Mouse (Mus musculus): ENCODE measurements around the gene Gm13090. TPM values are rescaled to one million over a fixed set of nuclear protein-coding genes. Genes with fewer than 3 reads are reported as not detected.

Gm13090 gene
- polyA plus RNA-seq, 1 experiment, result not detected

GRCm38 (mm10) chr4:151128641-151129541 is 39.5 kb downstream of the Gm13090 start:
- peak; percentile 24; the same call in 1 of the 2 replicates for TF ChIP-seq CTCF (IDR thresholded peaks at IDR 0.05; ENCODE audit: insufficient read depth, low read depth, low read length)
- peak; percentile 59 for TF ChIP-seq POLR2A (IDR thresholded peaks at IDR 0.05; ENCODE audit: insufficient read depth, low read depth, low read length)
- peak overlapping the region; percentile 53 for H3K4me3 ChIP-seq (ENCODE audit: insufficient read depth, low read depth, low read length)
- H3K4me1 ChIP-seq (ENCODE audit: control insufficient read depth, insufficient read depth, low read length), result peaks cover 58% of the 10 kb centered on the region
- H3K27ac ChIP-seq (ENCODE audit: insufficient read depth, low read depth, low read length), result peak overlapping the region; percentile 98
- WGBS, result under 1% methylated on average over 69 of the region's 69 CpGs

- peak overlapping the region; percentile 53; the same call in 1 of the 2 replicates for H3K4me3 ChIP-seq (ENCODE audit: insufficient read depth, low read depth, low read length)
- WGBS, result 31% methylated on average over 16 of the region's 16 CpGs
- peak overlapping the region; percentile 98 for H3K27ac ChIP-seq (ENCODE audit: insufficient read depth, low read depth, low read length)
- TF ChIP-seq CTCF (IDR thresholded peaks at IDR 0.05; ENCODE audit: insufficient read depth, low read depth, low read length), result no peak
- no peak for TF ChIP-seq POLR2A (IDR thresholded peaks at IDR 0.05; ENCODE audit: insufficient read depth, low read depth, low read length)
- H3K4me1 ChIP-seq (ENCODE audit: control insufficient read depth, insufficient read depth, low read length), result peaks cover 68% of the 10 kb centered on the region
Measured at GRCm38 (mm10) chr4:151129725-151130557, 40.6 kb downstream of the Gm13090 start.

GRCm38 (mm10) chr4:151130756-151131490 is 41.6 kb downstream of the Gm13090 start:
- peaks cover 76% of the 10 kb centered on the region for H3K4me1 ChIP-seq (ENCODE audit: control insufficient read depth, insufficient read depth, low read length)
- peak overlapping the region; percentile 98; the same call in 1 of the 2 replicates for H3K27ac ChIP-seq (ENCODE audit: insufficient read depth, low read depth, low read length)
- no peak overlapping the region for H3K4me3 ChIP-seq (ENCODE audit: insufficient read depth, low read depth, low read length)
- TF ChIP-seq POLR2A (IDR thresholded peaks at IDR 0.05; ENCODE audit: insufficient read depth, low read depth, low read length) (no peak), CTCF (IDR thresholded peaks at IDR 0.05; ENCODE audit: insufficient read depth, low read depth, low read length) (no peak)
- WGBS, result 44% methylated on average over 9 of the region's 9 CpGs

GRCm38 (mm10) chr4:151132493-151132892 is 43.1 kb downstream of the Gm13090 start:
- Histone ChIP-seq H3K4me1 (ENCODE audit: control insufficient read depth, insufficient read depth, low read length) (peaks cover 74% of the 10 kb centered on the region), H3K4me3 (ENCODE audit: insufficient read depth, low read depth, low read length) (no peak overlapping the region), H3K27ac (ENCODE audit: insufficient read depth, low read depth, low read length) (no peak overlapping the region)
- WGBS, result 78% methylated on average over 9 of the region's 9 CpGs
- TF ChIP-seq CTCF (IDR thresholded peaks at IDR 0.05; ENCODE audit: insufficient read depth, low read depth, low read length), result no peak
- no peak for TF ChIP-seq POLR2A (IDR thresholded peaks at IDR 0.05; ENCODE audit: insufficient read depth, low read depth, low read length)

GRCm38 (mm10) chr4:151133760-151134159 is 44.4 kb downstream of the Gm13090 start:
- Histone ChIP-seq H3K27ac (ENCODE audit: insufficient read depth, low read depth, low read length) (peak overlapping the region; percentile 48), H3K4me1 (ENCODE audit: control insufficient read depth, insufficient read depth, low read length) (peaks cover 78% of the 10 kb centered on the region), H3K4me3 (ENCODE audit: insufficient read depth, low read depth, low read length) (no peak overlapping the region)
- TF ChIP-seq POLR2A (IDR thresholded peaks at IDR 0.05; ENCODE audit: insufficient read depth, low read depth, low read length) (no peak), CTCF (IDR thresholded peaks at IDR 0.05; ENCODE audit: insufficient read depth, low read depth, low read length) (no peak)
- WGBS, result 27% methylated on average over 4 of the region's 4 CpGs

- TF ChIP-seq POLR2A (IDR thresholded peaks at IDR 0.05; ENCODE audit: insufficient read depth, low read depth, low read length) (no peak), CTCF (IDR thresholded peaks at IDR 0.05; ENCODE audit: insufficient read depth, low read depth, low read length) (no peak)
- H3K4me1 ChIP-seq (ENCODE audit: control insufficient read depth, insufficient read depth, low read length), result peaks cover 78% of the 10 kb centered on the region
- peak overlapping the region; percentile 8; the same call in 1 of the 2 replicates for H3K27ac ChIP-seq (ENCODE audit: insufficient read depth, low read depth, low read length)
- 63% methylated on average over 8 of the region's 8 CpGs for WGBS
- no peak overlapping the region for H3K4me3 ChIP-seq (ENCODE audit: insufficient read depth, low read depth, low read length)
Measured at GRCm38 (mm10) chr4:151135491-151135890, 46.1 kb downstream of the Gm13090 start.

GRCm38 (mm10) chr4:151137701-151138100 is 48.3 kb downstream of the Gm13090 start:
- Histone ChIP-seq H3K27ac (ENCODE audit: insufficient read depth, low read depth, low read length) (peak overlapping the region; percentile 84), H3K4me1 (ENCODE audit: control insufficient read depth, insufficient read depth, low read length) (peaks cover 82% of the 10 kb centered on the region), H3K4me3 (ENCODE audit: insufficient read depth, low read depth, low read length) (peak overlapping the region; percentile 46)
- WGBS, result 27% methylated on average over 5 of the region's 5 CpGs
- TF ChIP-seq CTCF (IDR thresholded peaks at IDR 0.05; ENCODE audit: insufficient read depth, low read depth, low read length), result no peak
- TF ChIP-seq POLR2A (IDR thresholded peaks at IDR 0.05; ENCODE audit: insufficient read depth, low read depth, low read length), result no peak

GRCm38 (mm10) chr4:151138135-151138534 is 48.8 kb downstream of the Gm13090 start:
- Histone ChIP-seq H3K27ac (ENCODE audit: insufficient read depth, low read depth, low read length) (peak overlapping the region; percentile 98), H3K4me3 (ENCODE audit: insufficient read depth, low read depth, low read length) (peak overlapping the region; percentile 46), H3K4me1 (ENCODE audit: control insufficient read depth, insufficient read depth, low read length) (peaks cover 82% of the 10 kb centered on the region)
- TF ChIP-seq POLR2A (IDR thresholded peaks at IDR 0.05; ENCODE audit: insufficient read depth, low read depth, low read length) (no peak), CTCF (IDR thresholded peaks at IDR 0.05; ENCODE audit: insufficient read depth, low read depth, low read length) (no peak)
- WGBS, result 8% methylated on average over 10 of the region's 10 CpGs
